15 mouse cellular contexts compared by ENCODE assay signal in genomic region chr6:30340231-30340873, GRCm38 (mm10). TPM values are rescaled to one million over a fixed set of nuclear protein-coding genes. Genes with fewer than 3 reads are reported as not detected.
DNase-seq lines count a peak whose midpoint lies in the region; ATAC-seq and TF ChIP-seq lines count a peak whose summit lies in the region.
"Had no signal": no experiment of that assay in that cellular context is flagged by ENCODE, and none has a peak within 500 bp of the region (broad histone marks: within the 10 kb centered on the region; RNA-seq: fewer than 3 reads in every experiment).

No protein-coding gene starts in this region.

- 56% methylated on average over 4 of the region's 4 CpGs for WGBS in liver, postnatal 0 days (ENCODE audit: insufficient replicate concordance)
- 58% methylated on average over 4 of the region's 4 CpGs for WGBS in liver, embryonic 12.5 days (ENCODE audit: insufficient replicate concordance)

- H3K4me3 ChIP-seq in liver, postnatal 0 days (ENCODE audit: low read depth, low read length), result no peak overlapping the region
- H3K4me3 ChIP-seq in liver, embryonic 12.5 days, result no peak overlapping the region
- H3K4me3 ChIP-seq: kidney, embryonic 15.5 days had no signal

- no peak for TF ChIP-seq CTCF in liver, postnatal 0 days (IDR thresholded peaks at IDR 0.05; ENCODE audit: low read depth)

- no peaks in the 10 kb centered on the region for H3K36me3 ChIP-seq in liver, postnatal 0 days (replicated peaks; ENCODE audit: insufficient read depth, low read length)
- H3K36me3 ChIP-seq in liver, embryonic 12.5 days, result no peaks in the 10 kb centered on the region
- H3K36me3 ChIP-seq: kidney, embryonic 15.5 days had no signal

- peak; percentile 35 for DNase-seq in gastrocnemius, postnatal 25 days
- DNase-seq in gastrocnemius, adult 8-10 months (ENCODE audit: low spot score in 2 of 2), result no peak
- no peak for DNase-seq in liver, postnatal 0 days
- DNase-seq in thymus, postnatal 36 days, result peak; percentile 53 to 61
- no peak for DNase-seq in lung, postnatal 14 days
- no peak for DNase-seq in cerebellum, adult 9-10 months
- DNase-seq: adrenal gland, postnatal 14 days; lung, postnatal 10 days; retina, postnatal 1 day had no signal

- no peak overlapping the region for H3K9ac ChIP-seq in liver, postnatal 0 days (replicated peaks)
- H3K9ac ChIP-seq in liver, embryonic 12.5 days, result no peak overlapping the region
- H3K9ac ChIP-seq: kidney, embryonic 15.5 days; liver, embryonic 14.5 days had no signal

- 0 out of 2 replicates have a peak overlapping the region, but pooled peaks have one; percentile 22 for H3K27ac ChIP-seq in liver, postnatal 0 days (ENCODE audit: low read depth)
- no peak overlapping the region for H3K27ac ChIP-seq in liver, embryonic 12.5 days
- H3K27ac ChIP-seq: hindbrain, postnatal 0 days; kidney, embryonic 15.5 days; liver, embryonic 14.5 days had no signal

- H3K4me2 ChIP-seq in liver, postnatal 0 days (ENCODE audit: low read depth, low read length), result no peak overlapping the region
- H3K4me2 ChIP-seq in liver, embryonic 12.5 days, result no peak overlapping the region
- H3K4me2 ChIP-seq: kidney, embryonic 15.5 days had no signal

- no peaks in the 10 kb centered on the region for H3K27me3 ChIP-seq in liver, postnatal 0 days (ENCODE audit: insufficient read depth, low read length)
- no peaks in the 10 kb centered on the region for H3K27me3 ChIP-seq in liver, embryonic 12.5 days (replicated peaks)
- H3K27me3 ChIP-seq: kidney, embryonic 15.5 days had no signal

- no peak for ATAC-seq in liver, postnatal 0 days
- no peak for ATAC-seq in liver, embryonic 12.5 days
- peak; percentile 50 for ATAC-seq in inflammation-experienced regulatory T-cells, adult 6 months
- ATAC-seq: forebrain, embryonic 16.5 days; hindbrain, postnatal 0 days had no signal

- H3K4me1 ChIP-seq in liver, postnatal 0 days (ENCODE audit: insufficient read depth), result 0 out of 2 replicates have a peak, but pooled peaks cover 5% of the 10 kb centered on the region
- peaks cover 13% of the 10 kb centered on the region for H3K4me1 ChIP-seq in liver, embryonic 12.5 days

- H3K9me3 ChIP-seq in liver, postnatal 0 days (ENCODE audit: low read length), result no peaks in the 10 kb centered on the region
- H3K9me3 ChIP-seq in liver, embryonic 12.5 days (replicated peaks), result no peaks in the 10 kb centered on the region
- H3K9me3 ChIP-seq: kidney, embryonic 15.5 days had no signal

- TF ChIP-seq EP300 in liver, postnatal 0 days (IDR thresholded peaks at IDR 0.05; ENCODE audit: low read depth), result no peak

RNA-seq across cellular contexts. Expression of gene Ube2h, which starts 36.0 kb away (rescaled TPM):
- total RNA-seq in gastrocnemius, postnatal 25 days (2021), result 10 to 100 TPM; 50.4 to 62.2 TPM
- total RNA-seq in gastrocnemius, adult 8-10 months (2022), result 10 to 100 TPM; 47.9 to 63.1 (median 52.5) TPM
- 18.2 and 23.5 TPM in 2 replicates for polyA plus RNA-seq in liver, postnatal 0 days (2015; fragmentation: Nextera tagmentation; extraction: Ambion mirVana)
- polyA plus RNA-seq in liver, embryonic 12.5 days (2016; fragmentation: Nextera tagmentation; extraction: Ambion mirVana), result 31.6 and 33.4 TPM in 2 replicates
- 100 to 1,000 TPM; 108 to 123 (median 115) TPM for polyA plus RNA-seq in inflammation-experienced regulatory T-cells, adult 6 months (2017; shearing (Covaris generic))

RNA-seq across cellular contexts. Expression of gene Zc3hc1, which starts 50.5 kb away (rescaled TPM):
- 10 to 100 TPM; 15.2 to 15.8 TPM for total RNA-seq in gastrocnemius, postnatal 25 days (2021)
- 10 to 100 TPM; 17.6 to 20.2 (median 19.3) TPM for total RNA-seq in gastrocnemius, adult 8-10 months (2022)
- polyA plus RNA-seq in liver, postnatal 0 days (2015; fragmentation: Nextera tagmentation; extraction: Ambion mirVana), result 12.5 and 14.4 TPM in 2 replicates
- polyA plus RNA-seq in liver, embryonic 12.5 days (2016; fragmentation: Nextera tagmentation; extraction: Ambion mirVana), result 40.8 and 41.9 TPM in 2 replicates
- polyA plus RNA-seq in inflammation-experienced regulatory T-cells, adult 6 months (2017; shearing (Covaris generic)), result 10 to 100 TPM; 34.5 to 58.1 (median 44.4) TPM

Comparison
In these comparisons a context has a peak if more than half of its experiments do, and no peak if none do; other contexts are left out.
1. DNase-seq: peak in gastrocnemius, postnatal 25 days (single experiment) and thymus, postnatal 36 days (2 of 2); none in gastrocnemius, adult 8-10 months (0 of 2), liver, postnatal 0 days (single experiment), lung, postnatal 14 days (single experiment) and cerebellum, adult 9-10 months (single experiment).